ENCODE assay signal across 8 mouse cellular contexts in genomic region chr7:45709036-45709435, GRCm38 (mm10). TPM values are rescaled to one million over a fixed set of nuclear protein-coding genes. Genes with fewer than 3 reads are reported as not detected.
DNase-seq lines count a peak whose midpoint lies in the region; ATAC-seq lines count a peak whose summit lies in the region.
"Had no signal": no experiment of that assay in that cellular context is flagged by ENCODE, and none has a peak within 500 bp of the region (broad histone marks: within the 10 kb centered on the region; RNA-seq: fewer than 3 reads in every experiment).

No protein-coding gene starts in this region.

- peaks cover 42% of the 10 kb centered on the region for H3K36me3 ChIP-seq in forebrain, embryonic 14.5 days (ENCODE audit: control insufficient read depth, insufficient read depth, low read length)
- peaks cover 25% of the 10 kb centered on the region for H3K36me3 ChIP-seq in midbrain, embryonic 11.5 days (ENCODE audit: control insufficient read depth, insufficient read depth, low read length)

- H3K4me1 ChIP-seq in brown adipose tissue, adult 24 weeks (ENCODE audit: control insufficient read depth, insufficient read depth, insufficient read length, low read length), result 0 out of 2 replicates have a peak, but pooled peaks cover 9% of the 10 kb centered on the region
- peaks cover 42% of the 10 kb centered on the region for H3K4me1 ChIP-seq in forebrain, embryonic 14.5 days (ENCODE audit: control insufficient read depth, insufficient read depth, low read length)
- H3K4me1 ChIP-seq in midbrain, embryonic 11.5 days (ENCODE audit: control insufficient read depth, insufficient read depth, low read length), result peaks cover 52% of the 10 kb centered on the region

- H3K27me3 ChIP-seq in forebrain, embryonic 14.5 days (replicated peaks; ENCODE audit: control insufficient read depth, insufficient read depth, low read length), result no peaks in the 10 kb centered on the region
- no peaks in the 10 kb centered on the region for H3K27me3 ChIP-seq in midbrain, embryonic 11.5 days (ENCODE audit: control insufficient read depth, insufficient read depth, low read length)
- H3K27me3 ChIP-seq: lung, embryonic 15.5 days had no signal

- 38% methylated on average over 6 of the region's 6 CpGs for WGBS in forebrain, embryonic 14.5 days
- WGBS in midbrain, embryonic 11.5 days, result 34% methylated on average over 6 of the region's 6 CpGs

- H3K4me2 ChIP-seq in forebrain, embryonic 14.5 days (ENCODE audit: low read length), result no peak overlapping the region; the same call in 1 of the 2 replicates
- H3K4me2 ChIP-seq in midbrain, embryonic 11.5 days, result no peak overlapping the region

- ATAC-seq in forebrain, embryonic 14.5 days, result no peak
- 0 out of 2 replicates have a peak, but pooled peaks have one; percentile 8 for ATAC-seq in midbrain, embryonic 11.5 days (ENCODE audit: low FRiP score)
- no peak for ATAC-seq in megakaryocyte-erythroid progenitor cell, adult 5-6 weeks (replicated peaks; ENCODE audit: low FRiP score, low TSS enrichment, poor library complexity, severe bottlenecking)

- DNase-seq in layer of hippocampus, adult 9-11 months, result peak; percentile 54
- no peak for DNase-seq in layer of hippocampus, postnatal 25 days (ENCODE audit: extremely low spot score in 1 of 2, low spot score in 1 of 2)
- peak; percentile 75 for DNase-seq in forebrain, embryonic 14.5 days (ENCODE audit: low spot score)
- peak; percentile 92 for DNase-seq in midbrain, embryonic 11.5 days (ENCODE audit: low spot score, missing footprints)
- no peak for DNase-seq in thymus, postnatal 0 days (ENCODE audit: low spot score)

- peak overlapping the region; percentile 5; the same call in 1 of the 2 replicates for H3K9ac ChIP-seq in forebrain, embryonic 14.5 days (ENCODE audit: low read length)
- no peak overlapping the region for H3K9ac ChIP-seq in midbrain, embryonic 11.5 days (ENCODE audit: low read length)
- H3K9ac ChIP-seq: lung, embryonic 15.5 days had no signal

- H3K27ac ChIP-seq in brown adipose tissue, adult 24 weeks (replicated peaks; ENCODE audit: low read depth, low read length), result peak overlapping the region; percentile 91; the same call in 1 of the 2 replicates
- H3K27ac ChIP-seq in forebrain, embryonic 14.5 days (ENCODE audit: low read depth, low read length), result peak overlapping the region; percentile 75; the same call in 1 of the 2 replicates
- no peak overlapping the region for H3K27ac ChIP-seq in midbrain, embryonic 11.5 days (ENCODE audit: low read depth, low read length)
- H3K27ac ChIP-seq: lung, embryonic 15.5 days had no signal

- no peaks in the 10 kb centered on the region for H3K9me3 ChIP-seq in forebrain, embryonic 14.5 days (replicated peaks; ENCODE audit: control insufficient read depth, low read length)
- no peaks in the 10 kb centered on the region for H3K9me3 ChIP-seq in midbrain, embryonic 11.5 days (ENCODE audit: control insufficient read depth, low read length)
- H3K9me3 ChIP-seq: lung, embryonic 15.5 days had no signal

- no peak overlapping the region for H3K4me3 ChIP-seq in brown adipose tissue, adult 24 weeks (ENCODE audit: insufficient read depth, low read depth, low read length)
- H3K4me3 ChIP-seq in forebrain, embryonic 14.5 days (ENCODE audit: low read depth, low read length), result no peak overlapping the region
- H3K4me3 ChIP-seq in midbrain, embryonic 11.5 days (ENCODE audit: low read depth, low read length), result no peak overlapping the region
- H3K4me3 ChIP-seq: lung, embryonic 15.5 days had no signal

RNA-seq across cellular contexts. Expression of gene Dbp, which starts 4.1 kb away (rescaled TPM):
- 10 to 100 TPM; 65.3 to 80.4 TPM for total RNA-seq in layer of hippocampus, postnatal 25 days (2021)
- 23.3 and 31.5 TPM in 2 replicates for polyA plus RNA-seq in brown adipose tissue, adult 24 weeks (2012; ENCODE audit: insufficient read depth, insufficient read length, missing spikeins)
- 3.6 and 3.7 TPM in 2 replicates for polyA plus RNA-seq in forebrain, embryonic 14.5 days (2014; fragmentation: Nextera tagmentation; extraction: Ambion mirVana)
- polyA plus RNA-seq in midbrain, embryonic 11.5 days (2014; fragmentation: Nextera tagmentation; extraction: Ambion mirVana), result 2.2 and 3.5 TPM in 2 replicates
- total RNA-seq in megakaryocyte-erythroid progenitor cell, adult 5-6 weeks (2014; fragmentation: Nextera tagmentation), result 7.1 and 9.1 TPM in 2 replicates
- 5.6 and 6.2 TPM in 2 replicates for total RNA-seq in megakaryocyte-erythroid progenitor cell, adult 5-6 weeks (2017)
- 10.6 and 13.4 TPM in 2 replicates for polyA plus RNA-seq in thymus, postnatal 0 days (2015; fragmentation: Nextera tagmentation; extraction: Ambion mirVana)

RNA-seq across cellular contexts. Expression of gene Rpl18, which starts 6.2 kb away (rescaled TPM):
- total RNA-seq in layer of hippocampus, postnatal 25 days (2021), result 100 to 1,000 TPM; 342 to 393 TPM
- polyA plus RNA-seq in brown adipose tissue, adult 24 weeks (2012; ENCODE audit: insufficient read depth, insufficient read length, missing spikeins), result 445 and 504 TPM in 2 replicates
- polyA plus RNA-seq in forebrain, embryonic 14.5 days (2014; fragmentation: Nextera tagmentation; extraction: Ambion mirVana), result 727 and 966 TPM in 2 replicates
- polyA plus RNA-seq in midbrain, embryonic 11.5 days (2014; fragmentation: Nextera tagmentation; extraction: Ambion mirVana), result 878 and 933 TPM in 2 replicates
- total RNA-seq in megakaryocyte-erythroid progenitor cell, adult 5-6 weeks (2014; fragmentation: Nextera tagmentation), result 2,679 and 3,223 TPM in 2 replicates
- 1,594 and 2,062 TPM in 2 replicates for total RNA-seq in megakaryocyte-erythroid progenitor cell, adult 5-6 weeks (2017)
- polyA plus RNA-seq in thymus, postnatal 0 days (2015; fragmentation: Nextera tagmentation; extraction: Ambion mirVana), result 1,315 and 1,426 TPM in 2 replicates

RNA-seq across cellular contexts. Expression of gene Sphk2, which starts 8.8 kb away (rescaled TPM):
- 10 to 100 TPM; 33.7 to 34.7 TPM for total RNA-seq in layer of hippocampus, postnatal 25 days (2021)
- 9.2 and 9.9 TPM in 2 replicates for polyA plus RNA-seq in brown adipose tissue, adult 24 weeks (2012; ENCODE audit: insufficient read depth, insufficient read length, missing spikeins)
- 16.3 and 19.7 TPM in 2 replicates for polyA plus RNA-seq in forebrain, embryonic 14.5 days (2014; fragmentation: Nextera tagmentation; extraction: Ambion mirVana)
- polyA plus RNA-seq in midbrain, embryonic 11.5 days (2014; fragmentation: Nextera tagmentation; extraction: Ambion mirVana), result 11.8 and 14.9 TPM in 2 replicates
- total RNA-seq in megakaryocyte-erythroid progenitor cell, adult 5-6 weeks (2014; fragmentation: Nextera tagmentation), result 16.3 and 19.8 TPM in 2 replicates
- total RNA-seq in megakaryocyte-erythroid progenitor cell, adult 5-6 weeks (2017), result 7.5 and 7.8 TPM in 2 replicates
- polyA plus RNA-seq in thymus, postnatal 0 days (2015; fragmentation: Nextera tagmentation; extraction: Ambion mirVana), result 19.8 and 21.8 TPM in 2 replicates

RNA-seq across cellular contexts. Expression of gene Car11, which starts 9.4 kb away (rescaled TPM):
- 100 to 1,000 TPM; 164 to 190 TPM for total RNA-seq in layer of hippocampus, postnatal 25 days (2021)
- 12.1 and 17.1 TPM in 2 replicates for polyA plus RNA-seq in brown adipose tissue, adult 24 weeks (2012; ENCODE audit: insufficient read depth, insufficient read length, missing spikeins)
- 22.5 and 22.8 TPM in 2 replicates for polyA plus RNA-seq in forebrain, embryonic 14.5 days (2014; fragmentation: Nextera tagmentation; extraction: Ambion mirVana)
- polyA plus RNA-seq in midbrain, embryonic 11.5 days (2014; fragmentation: Nextera tagmentation; extraction: Ambion mirVana), result 3.3 and 6.3 TPM in 2 replicates
- not detected in 2 replicates for total RNA-seq in megakaryocyte-erythroid progenitor cell, adult 5-6 weeks (2014; fragmentation: Nextera tagmentation)
- total RNA-seq in megakaryocyte-erythroid progenitor cell, adult 5-6 weeks (2017), result not detected in 2 replicates
- 0.35 and 0.36 TPM in 2 replicates for polyA plus RNA-seq in thymus, postnatal 0 days (2015; fragmentation: Nextera tagmentation; extraction: Ambion mirVana)

RNA-seq across cellular contexts. Expression of gene Fam83e, which starts 12.0 kb away (rescaled TPM):
- total RNA-seq in layer of hippocampus, postnatal 25 days (2021), result under 1 TPM; 0.12 to 0.21 TPM
- polyA plus RNA-seq in brown adipose tissue, adult 24 weeks (2012; ENCODE audit: insufficient read depth, insufficient read length, missing spikeins), result not detected in 2 replicates
- 0.11 and 0.15 TPM in 2 replicates for polyA plus RNA-seq in forebrain, embryonic 14.5 days (2014; fragmentation: Nextera tagmentation; extraction: Ambion mirVana)
- polyA plus RNA-seq in midbrain, embryonic 11.5 days (2014; fragmentation: Nextera tagmentation; extraction: Ambion mirVana), result 0.57 and 1.4 TPM in 2 replicates
- total RNA-seq in megakaryocyte-erythroid progenitor cell, adult 5-6 weeks (2014; fragmentation: Nextera tagmentation), result 1.1 and 2.1 TPM in 2 replicates
- total RNA-seq in megakaryocyte-erythroid progenitor cell, adult 5-6 weeks (2017), result 0.61 and 2.9 TPM in 2 replicates
- 0.50 and 0.66 TPM in 2 replicates for polyA plus RNA-seq in thymus, postnatal 0 days (2015; fragmentation: Nextera tagmentation; extraction: Ambion mirVana)

Comparison
In these comparisons a context has a peak if more than half of its experiments do, and no peak if none do; other contexts are left out.
1. DNase-seq: peak in layer of hippocampus, adult 9-11 months (single experiment), forebrain, embryonic 14.5 days (single experiment) and midbrain, embryonic 11.5 days (single experiment); none in layer of hippocampus, postnatal 25 days (0 of 2) and thymus, postnatal 0 days (single experiment).